Mouse (Mus musculus): ENCODE measurements around the gene Vangl1. TPM values are rescaled to one million over a fixed set of nuclear protein-coding genes. Genes with fewer than 3 reads are reported as not detected.

Vangl1 gene
- polyA plus RNA-seq, 2 experiments, result 22.7 to 24.7 TPM

GRCm38 (mm10) chr3:102131627-102132324 lies 72.7 kb downstream of the Vangl1 start:
- Histone ChIP-seq H3K9ac (ENCODE audit: low read depth, low read length, severe bottlenecking) (no peak overlapping the region), H3K4me3 (replicated peaks; ENCODE audit: low read length) (no peak overlapping the region), H3K4me1 (ENCODE audit: control insufficient read depth, insufficient read depth, low read length) (peaks cover 8% of the 10 kb centered on the region), H3K27ac (replicated peaks; ENCODE audit: low read depth, low read length) (no peak overlapping the region), H3K36me3 (ENCODE audit: control insufficient read depth, insufficient read depth, low read length) (no peaks in the 10 kb centered on the region), H3K27me3 (ENCODE audit: control insufficient read depth, insufficient read depth, low read length) (no peaks in the 10 kb centered on the region), H3K9me3 (ENCODE audit: control insufficient read depth, low read length) (no peaks in the 10 kb centered on the region), H3K4me2 (replicated peaks; ENCODE audit: low read depth, low read length, severe bottlenecking) (no peak overlapping the region)
- TF ChIP-seq POLR2A (IDR thresholded peaks at IDR 0.05; ENCODE audit: borderline replicate concordance, extremely low read depth, insufficient read depth, insufficient read length), result no peak
- WGBS, result 84% methylated on average over 9 of the region's 9 CpGs
- DNase-seq (ENCODE audit: low spot score) (no peak), ATAC-seq (ENCODE audit: low FRiP score, low read depth) (no peak)

DNA sequence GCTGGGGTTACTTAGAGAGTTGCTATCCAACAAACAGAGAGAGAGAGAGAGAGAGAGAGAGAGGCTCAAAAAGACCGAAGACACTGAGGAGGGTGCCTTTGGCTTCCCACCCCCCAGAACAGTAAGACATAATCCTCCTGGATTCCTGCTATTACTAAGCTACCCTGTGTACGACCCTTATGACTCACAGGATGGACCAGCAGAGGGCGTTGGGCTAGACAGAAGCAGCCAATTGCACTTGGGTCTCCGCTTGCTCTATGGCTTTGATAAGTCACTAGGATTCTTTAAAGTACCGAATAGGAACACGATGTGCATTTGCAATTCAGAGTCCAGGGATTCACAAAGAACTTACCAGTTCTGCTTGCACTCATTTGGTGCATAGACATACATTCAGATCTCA lies 74.0 kb downstream of the Vangl1 start:
- H3K27ac ChIP-seq (replicated peaks; ENCODE audit: low read depth, low read length), result no peak overlapping the region
- H3K9ac ChIP-seq (ENCODE audit: low read depth, low read length, severe bottlenecking), result no peak overlapping the region
- no peak for TF ChIP-seq POLR2A (IDR thresholded peaks at IDR 0.05; ENCODE audit: borderline replicate concordance, extremely low read depth, insufficient read depth, insufficient read length)
- H3K4me3 ChIP-seq (replicated peaks; ENCODE audit: low read length), result no peak overlapping the region
- 71% methylated on average over 6 of the region's 6 CpGs for WGBS
- H3K4me1 ChIP-seq (ENCODE audit: control insufficient read depth, insufficient read depth, low read length), result peaks cover 3% of the 10 kb centered on the region
- no peak for ATAC-seq (ENCODE audit: low FRiP score, low read depth)
- no peaks in the 10 kb centered on the region for H3K9me3 ChIP-seq (ENCODE audit: control insufficient read depth, low read length)
- DNase-seq (ENCODE audit: low spot score), result no peak
- no peaks in the 10 kb centered on the region for H3K36me3 ChIP-seq (ENCODE audit: control insufficient read depth, insufficient read depth, low read length)
- H3K27me3 ChIP-seq (ENCODE audit: control insufficient read depth, insufficient read depth, low read length), result no peaks in the 10 kb centered on the region
- H3K4me2 ChIP-seq (replicated peaks; ENCODE audit: low read depth, low read length, severe bottlenecking), result no peak overlapping the region

GRCm38 (mm10) chr3:102128242-102128641 lies 76.3 kb downstream of the Vangl1 start:
- H3K4me1 ChIP-seq (ENCODE audit: control insufficient read depth, insufficient read depth, low read length), result no peaks in the 10 kb centered on the region
- H3K36me3 ChIP-seq (ENCODE audit: control insufficient read depth, insufficient read depth, low read length), result no peaks in the 10 kb centered on the region
- ATAC-seq (ENCODE audit: low FRiP score, low read depth) (no peak), DNase-seq (ENCODE audit: low spot score) (no peak)
- no peaks in the 10 kb centered on the region for H3K9me3 ChIP-seq (ENCODE audit: control insufficient read depth, low read length)
- H3K9ac ChIP-seq (ENCODE audit: low read depth, low read length, severe bottlenecking), result no peak overlapping the region
- H3K27ac ChIP-seq (replicated peaks; ENCODE audit: low read depth, low read length), result no peak overlapping the region
- H3K4me3 ChIP-seq (replicated peaks; ENCODE audit: low read length), result no peak overlapping the region
- TF ChIP-seq POLR2A (IDR thresholded peaks at IDR 0.05; ENCODE audit: borderline replicate concordance, extremely low read depth, insufficient read depth, insufficient read length), result no peak
- 85% methylated on average over 2 of the region's 2 CpGs for WGBS
- no peak overlapping the region for H3K4me2 ChIP-seq (replicated peaks; ENCODE audit: low read depth, low read length, severe bottlenecking)
- no peaks in the 10 kb centered on the region for H3K27me3 ChIP-seq (ENCODE audit: control insufficient read depth, insufficient read depth, low read length)

GRCm38 (mm10) chr3:102127114-102127513 lies 77.4 kb downstream of the Vangl1 start:
- Histone ChIP-seq H3K4me2 (replicated peaks; ENCODE audit: low read depth, low read length, severe bottlenecking) (no peak overlapping the region), H3K27ac (replicated peaks; ENCODE audit: low read depth, low read length) (no peak overlapping the region), H3K4me1 (ENCODE audit: control insufficient read depth, insufficient read depth, low read length) (no peaks in the 10 kb centered on the region), H3K4me3 (replicated peaks; ENCODE audit: low read length) (no peak overlapping the region), H3K36me3 (ENCODE audit: control insufficient read depth, insufficient read depth, low read length) (no peaks in the 10 kb centered on the region), H3K27me3 (ENCODE audit: control insufficient read depth, insufficient read depth, low read length) (no peaks in the 10 kb centered on the region), H3K9me3 (ENCODE audit: control insufficient read depth, low read length) (no peaks in the 10 kb centered on the region), H3K9ac (ENCODE audit: low read depth, low read length, severe bottlenecking) (no peak overlapping the region)
- ATAC-seq (ENCODE audit: low FRiP score, low read depth), result no peak
- no peak for TF ChIP-seq POLR2A (IDR thresholded peaks at IDR 0.05; ENCODE audit: borderline replicate concordance, extremely low read depth, insufficient read depth, insufficient read length)
- WGBS, result 78% methylated on average over 2 of the region's 2 CpGs
- DNase-seq (ENCODE audit: low spot score), result no peak

GRCm38 (mm10) chr3:102125546-102125945 lies 78.9 kb downstream of the Vangl1 start:
- H3K36me3 ChIP-seq (ENCODE audit: control insufficient read depth, insufficient read depth, low read length), result no peaks in the 10 kb centered on the region
- ATAC-seq (ENCODE audit: low FRiP score, low read depth) (no peak), DNase-seq (ENCODE audit: low spot score) (no peak)
- H3K4me3 ChIP-seq (replicated peaks; ENCODE audit: low read length), result no peak overlapping the region
- no peak for TF ChIP-seq POLR2A (IDR thresholded peaks at IDR 0.05; ENCODE audit: borderline replicate concordance, extremely low read depth, insufficient read depth, insufficient read length)
- no peak overlapping the region for H3K4me2 ChIP-seq (replicated peaks; ENCODE audit: low read depth, low read length, severe bottlenecking)
- 81% methylated on average over 1 of the region's 1 CpGs for WGBS
- H3K9me3 ChIP-seq (ENCODE audit: control insufficient read depth, low read length), result no peaks in the 10 kb centered on the region
- H3K9ac ChIP-seq (ENCODE audit: low read depth, low read length, severe bottlenecking), result no peak overlapping the region
- H3K4me1 ChIP-seq (ENCODE audit: control insufficient read depth, insufficient read depth, low read length), result no peaks in the 10 kb centered on the region
- H3K27ac ChIP-seq (replicated peaks; ENCODE audit: low read depth, low read length), result no peak overlapping the region
- H3K27me3 ChIP-seq (ENCODE audit: control insufficient read depth, insufficient read depth, low read length), result no peaks in the 10 kb centered on the region
